Mouse (Mus musculus) heart, adult 2 months (tissue): ENCODE measurements at regions not wholly inside any gene's neighbourhood (a gene's known extent, or its start where the extent isn't known, plus 50 kb on each side); places are given as distances from the start of the nearest gene placed in this dataset.

Experiments used
- CTCF ChIP-seq: fragments of 200-600 bp; IDR thresholded peaks from 2 replicates; pipeline ENCODE4 v1.8.1; 2022; ENCODE audit warnings: antibody characterized with exemption, mild to moderate bottlenecking, moderate library complexity
- EP300 ChIP-seq: fragments of 200-500 bp; IDR thresholded peaks from 2 replicates; pipeline ENCODE4 v1.6.1; 2011; ENCODE audit warnings: low read depth, low read length, control low read depth; ENCODE audit not compliant: insufficient read depth
- POLR2A ChIP-seq: fragments of 200-500 bp; IDR thresholded peaks from 2 replicates; pipeline ENCODE4 v1.6.1; 2011; ENCODE audit warnings: mild to moderate bottlenecking, low read depth, low read length, control low read depth; ENCODE audit not compliant: insufficient read depth

DNA sequence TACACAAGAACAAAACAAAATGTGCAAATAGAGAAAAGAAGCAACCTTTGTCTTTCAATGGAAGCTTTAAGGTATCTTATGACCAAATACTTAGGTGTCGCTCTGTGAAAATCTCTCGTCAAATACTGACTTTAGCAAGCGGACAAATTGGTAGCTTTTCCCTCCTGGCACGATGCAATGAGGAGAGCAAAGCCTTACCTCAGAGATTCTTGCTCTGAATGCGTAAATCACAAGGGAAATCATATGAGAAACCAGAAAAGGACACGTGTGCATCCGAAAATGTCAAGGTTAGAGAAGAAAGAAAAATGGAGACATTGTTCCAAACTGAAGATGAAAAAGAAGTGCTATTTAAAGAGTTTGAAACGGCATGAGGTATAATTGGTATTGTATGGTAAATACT is 59.8 kb upstream of the Ralgps2 start:
- TF ChIP-seq CTCF (no peak), EP300 (no peak), POLR2A (no peak)
